Mouse (Mus musculus): ENCODE results near the gene Tm6sf1.

DNA sequence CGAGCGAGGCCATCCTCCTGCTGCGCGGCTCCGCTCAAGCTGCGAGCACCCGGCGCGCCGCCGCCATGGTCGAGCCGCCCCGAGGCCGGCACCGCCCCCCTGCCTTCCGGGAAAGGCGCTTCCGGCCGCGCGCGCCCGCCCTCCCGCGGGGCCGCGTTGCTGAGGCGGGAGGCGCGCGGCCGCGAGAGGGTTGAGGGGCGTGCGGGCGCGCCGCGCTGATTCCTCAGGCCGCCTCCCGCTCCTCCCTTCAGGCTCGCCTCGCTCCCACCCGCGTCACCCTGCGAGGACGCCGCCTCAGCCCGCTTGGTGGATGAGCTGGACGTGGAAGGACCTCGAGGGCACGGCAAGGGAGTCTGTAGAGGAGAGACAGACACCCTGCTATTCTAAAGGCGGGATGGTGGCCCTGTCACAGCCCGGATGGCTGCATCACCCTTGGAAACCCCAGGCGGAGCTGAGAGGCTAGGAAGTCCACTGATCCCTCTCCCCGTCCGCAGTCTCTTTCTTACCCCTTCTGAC lies 29.4 kb upstream of the Tm6sf1 start, which contains the start of gene Btbd1:
- TF ChIP-seq CTCF (IDR thresholded peaks at IDR 0.05; ENCODE audit: low read depth) (no peak), EP300 (IDR thresholded peaks at IDR 0.05; ENCODE audit: low read depth) (no peak)

Measured in heart, postnatal 0 days (tissue).